Mouse (Mus musculus) forebrain, embryonic 15.5 days (tissue): ENCODE measurements around the gene Pfn1. TPM values are rescaled to one million over a fixed set of nuclear protein-coding genes. Genes with fewer than 3 reads are reported as not detected.
A peak's percentile ranks its signal among the peaks of the same experiment; 100 is the strongest.

ENCODE experiments used
- ATAC-seq: fragments of 200-750 bp; cut with Nextera tagmentation; replicated peaks from 2 replicates; pipeline ENCODE4 v1.8.0; 2017; ENCODE audit warnings: mild to moderate bottlenecking, moderate TSS enrichment, moderate library complexity
- H3K27ac ChIP-seq: fragments of 300-500 bp; sonication (generic); replicated peaks from 2 replicates; pipeline ENCODE4 v1.5.1; 2015; ENCODE audit warnings: mild to moderate bottlenecking, inconsistent platforms
- H3K27me3 ChIP-seq: fragments of 300-500 bp; sonication (generic); 2 replicates; pipeline ENCODE4 v1.6.1; 2015; ENCODE audit warnings: inconsistent platforms
- H3K36me3 ChIP-seq: fragments of 300-500 bp; sonication (generic); 2 replicates; pipeline ENCODE4 v1.6.1; 2015; ENCODE audit warnings: mild to moderate bottlenecking, inconsistent platforms
- H3K4me1 ChIP-seq: fragments of 300-500 bp; sonication (generic); 2 replicates; pipeline ENCODE4 v1.6.1; 2015; ENCODE audit warnings: inconsistent platforms
- H3K4me2 ChIP-seq: fragments of 300-500 bp; sonication (generic); replicated peaks from 2 replicates; pipeline ENCODE4 v1.6.1; 2015; ENCODE audit warnings: mild to moderate bottlenecking, inconsistent platforms
- H3K4me3 ChIP-seq: fragments of 300-500 bp; sonication (generic); 2 replicates; pipeline ENCODE4 v1.5.1; 2015; ENCODE audit warnings: mild to moderate bottlenecking, inconsistent platforms
- H3K9ac ChIP-seq: fragments of 300-500 bp; sonication (generic); replicated peaks from 2 replicates; pipeline ENCODE4 v1.6.1; 2015; ENCODE audit warnings: mild to moderate bottlenecking, inconsistent platforms
- H3K9me3 ChIP-seq: fragments of 300-500 bp; sonication (generic); 2 replicates; pipeline ENCODE4 v1.6.1; 2016; ENCODE audit warnings: inconsistent platforms
- WGBS: fragments of 180-500 bp; shearing (Covaris S2); methylation state at CpG from one replicate; pipeline ENCODE4 v1.1.7; 2015; ENCODE audit warnings: mixed read lengths; 5-methylcytosine and 5-hydroxymethylcytosine counted together
- polyA plus RNA-seq: library from polyadenylated mRNA; unstranded; fragments of >200 nt; fragmentation: Nextera tagmentation; extraction: Ambion mirVana; gene quantifications from 2 replicates; pipeline ENCODE4 v1.2.1, GENCODE M21; 2015

Pfn1 gene
- polyA plus RNA-seq, 1 experiment from 2014 or later = 683 TPM

- Histone ChIP-seq H3K4me1 (peaks cover 57% of the 10 kb centered on the region), H3K4me2 (no peak overlapping the region), H3K27ac (no peak overlapping the region), H3K27me3 (no peaks in the 10 kb centered on the region), H3K4me3 (no peak overlapping the region), H3K9ac (no peak overlapping the region), H3K36me3 (peaks cover 37% of the 10 kb centered on the region), H3K9me3 (no peaks in the 10 kb centered on the region)
- no peak for ATAC-seq
- 84% methylated on average over 12 of the region's 12 CpGs for WGBS
Measured at GRCm38 (mm10) chr11:70650322-70651175, 3.9 kb downstream of the Pfn1 start.

DNA sequence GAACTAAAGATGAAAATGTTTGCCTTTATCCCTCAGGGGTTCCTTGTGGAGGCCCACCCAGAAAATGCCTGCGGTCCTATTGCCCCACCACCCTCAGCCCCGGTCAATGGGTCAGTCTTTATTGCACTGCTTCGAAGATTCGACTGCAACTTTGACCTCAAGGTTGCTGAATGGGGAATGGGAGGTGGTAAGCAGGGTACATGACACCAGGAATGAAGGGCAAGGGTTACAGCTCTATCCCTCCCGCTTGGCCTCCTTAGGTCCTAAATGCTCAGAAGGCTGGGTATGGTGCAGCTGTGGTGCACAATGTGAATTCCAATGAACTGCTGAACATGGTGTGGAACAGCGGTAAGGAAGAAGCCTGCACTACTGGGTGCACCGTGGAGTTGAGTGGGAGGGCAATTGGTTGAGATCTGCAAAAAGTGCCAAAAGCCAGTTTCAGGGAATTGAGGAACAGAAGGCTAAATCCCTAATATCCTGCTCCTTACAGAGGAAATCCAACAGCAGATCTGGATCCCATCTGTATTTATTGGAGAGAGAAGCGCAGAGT, 5.2 kb downstream of the Pfn1 start:
- Histone ChIP-seq H3K36me3 (peaks cover 45% of the 10 kb centered on the region), H3K27me3 (no peaks in the 10 kb centered on the region), H3K4me2 (0 out of 2 replicates have a peak overlapping the region, but pooled peaks have one; percentile 94), H3K4me1 (peaks cover 57% of the 10 kb centered on the region), H3K9me3 (no peaks in the 10 kb centered on the region), H3K9ac (no peak overlapping the region), H3K27ac (no peak overlapping the region), H3K4me3 (peak overlapping the region; percentile 65; the same call in 1 of the 2 replicates)
- 86% methylated on average over 8 of the region's 8 CpGs for WGBS
- no peak for ATAC-seq

GRCm38 (mm10) chr11:70648512-70648911, 5.9 kb downstream of the Pfn1 start:
- Histone ChIP-seq H3K4me1 (peaks cover 56% of the 10 kb centered on the region), H3K9me3 (no peaks in the 10 kb centered on the region), H3K4me3 (peak overlapping the region; percentile 65), H3K36me3 (peaks cover 49% of the 10 kb centered on the region), H3K9ac (no peak overlapping the region), H3K27ac (no peak overlapping the region), H3K27me3 (no peaks in the 10 kb centered on the region), H3K4me2 (peak overlapping the region; percentile 94)
- ATAC-seq = no peak
- WGBS = 87% methylated on average over 4 of the region's 4 CpGs

GRCm38 (mm10) chr11:70647716-70648420, 6.6 kb downstream of the Pfn1 start:
- peak; percentile 3; the same call in 1 of the 2 replicates for ATAC-seq
- WGBS = 5% methylated on average over 28 of the region's 28 CpGs
- Histone ChIP-seq H3K4me2 (peak overlapping the region; percentile 94), H3K36me3 (peaks cover 53% of the 10 kb centered on the region), H3K27ac (peak overlapping the region; percentile 98), H3K4me3 (peak overlapping the region; percentile 65), H3K27me3 (no peaks in the 10 kb centered on the region), H3K4me1 (peaks cover 50% of the 10 kb centered on the region), H3K9ac (peak overlapping the region; percentile 75), H3K9me3 (no peaks in the 10 kb centered on the region)

DNA sequence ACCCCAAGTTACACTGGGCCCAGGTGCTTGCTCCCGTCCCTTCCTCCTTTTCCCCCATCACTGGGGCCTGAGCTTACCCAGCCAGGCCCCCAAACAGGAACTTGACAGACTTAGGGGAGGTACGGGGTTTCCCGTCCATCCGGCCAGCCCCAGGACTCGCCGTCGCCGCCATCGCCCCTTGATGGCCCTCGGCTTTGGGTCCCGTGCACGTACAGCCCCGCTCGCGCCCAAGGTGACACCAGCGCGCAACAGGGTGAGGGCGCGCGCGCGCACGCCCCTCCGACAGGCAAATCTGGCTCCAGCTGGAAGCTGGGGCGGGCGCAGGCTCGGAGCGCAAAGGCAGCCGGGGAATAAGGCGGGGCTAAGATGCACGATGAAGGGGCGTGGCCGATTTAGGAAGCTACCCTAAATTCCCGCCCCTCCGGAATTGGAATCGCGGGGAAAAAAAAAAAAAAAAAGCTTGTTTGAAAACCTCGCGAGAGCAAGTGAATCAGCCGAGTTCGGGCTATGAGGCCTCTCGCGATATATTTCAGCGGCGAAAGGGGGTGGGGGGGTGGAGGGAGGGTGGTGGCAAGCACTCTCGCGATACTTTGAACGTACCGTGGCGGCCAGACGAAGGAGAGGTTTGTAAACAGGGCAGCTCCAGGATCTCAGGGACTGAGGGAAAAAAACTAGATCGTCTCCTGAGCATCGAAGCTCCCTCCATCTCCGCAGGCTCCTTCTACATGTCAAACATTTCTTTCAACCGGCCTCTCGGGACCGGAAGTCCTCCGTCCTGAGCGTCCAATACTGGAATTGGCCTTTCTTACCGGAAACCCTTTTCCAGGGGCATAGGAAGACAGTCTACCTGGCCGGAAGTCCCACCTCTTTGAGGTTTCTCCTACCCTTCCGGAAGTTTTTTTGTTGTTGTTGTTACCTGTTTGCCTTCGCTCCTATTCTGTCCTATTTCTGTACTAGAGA, 7.5 kb downstream of the Pfn1 start, which contains the start of the genes Rnf167 and Slc25a11:
Gene Rnf167, plus strand, starts transcription at position 545 of the 960 bp plus-strand sequence.
Gene Slc25a11, minus strand, starts transcription at position 789 of the 960 bp plus-strand sequence.
- Histone ChIP-seq H3K36me3 (peaks cover 49% of the 10 kb centered on the region), H3K9me3 (no peaks in the 10 kb centered on the region), H3K9ac (peak within 1 kb of the TSS; percentile 87), H3K4me3 (peak within 1 kb of the TSS; percentile 65), H3K27me3 (no peaks in the 10 kb centered on the region), H3K4me1 (peaks cover 41% of the 10 kb centered on the region), H3K27ac (peak within 1 kb of the TSS; percentile 98), H3K4me2 (peak within 1 kb of the TSS; percentile 94)
- WGBS = under 1% methylated on average over 63 of the region's 63 CpGs
- peak; percentile 93 for ATAC-seq

DNA sequence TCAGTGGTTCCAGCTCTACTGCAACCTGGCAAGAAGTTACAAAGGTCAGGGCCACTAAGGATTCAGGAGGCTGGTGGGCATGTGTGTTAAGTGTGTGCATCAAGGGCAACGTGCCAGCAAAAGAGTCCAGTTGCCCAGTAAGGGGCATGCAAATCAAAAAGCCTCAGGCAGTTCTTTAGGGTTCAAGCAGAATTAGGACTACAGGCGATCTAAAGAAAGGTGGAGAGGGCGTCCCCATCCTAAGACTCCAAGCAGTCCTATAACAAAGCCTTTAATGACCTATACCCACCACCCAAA, 8.2 kb downstream of the Pfn1 start:
- peaks cover 42% of the 10 kb centered on the region for H3K36me3 ChIP-seq
- 8% methylated on average over 3 of the region's 3 CpGs for WGBS

GRCm38 (mm10) chr11:70645461-70646258, 8.8 kb downstream of the Pfn1 start:
- H3K9me3 ChIP-seq = no peaks in the 10 kb centered on the region
- peak overlapping the region; percentile 87 for H3K9ac ChIP-seq
- WGBS = 89% methylated on average over 12 of the region's 12 CpGs
- no peaks in the 10 kb centered on the region for H3K27me3 ChIP-seq
- peak overlapping the region; percentile 65 for H3K4me3 ChIP-seq
- peaks cover 36% of the 10 kb centered on the region for H3K36me3 ChIP-seq
- peak overlapping the region; percentile 75 for H3K4me2 ChIP-seq
- peaks cover 37% of the 10 kb centered on the region for H3K4me1 ChIP-seq
- no peak for ATAC-seq
- no peak overlapping the region for H3K27ac ChIP-seq

More for the DNA sequence above, 8.2 kb downstream of the Pfn1 start:
- Histone ChIP-seq H3K9me3 (no peaks in the 10 kb centered on the region), H3K4me3 (peak overlapping the region; percentile 65), H3K9ac (peak overlapping the region; percentile 87), H3K4me1 (peaks cover 37% of the 10 kb centered on the region), H3K27me3 (no peaks in the 10 kb centered on the region), H3K4me2 (peak overlapping the region; percentile 75), H3K27ac (peak overlapping the region; percentile 98)
- ATAC-seq = no peak

DNA sequence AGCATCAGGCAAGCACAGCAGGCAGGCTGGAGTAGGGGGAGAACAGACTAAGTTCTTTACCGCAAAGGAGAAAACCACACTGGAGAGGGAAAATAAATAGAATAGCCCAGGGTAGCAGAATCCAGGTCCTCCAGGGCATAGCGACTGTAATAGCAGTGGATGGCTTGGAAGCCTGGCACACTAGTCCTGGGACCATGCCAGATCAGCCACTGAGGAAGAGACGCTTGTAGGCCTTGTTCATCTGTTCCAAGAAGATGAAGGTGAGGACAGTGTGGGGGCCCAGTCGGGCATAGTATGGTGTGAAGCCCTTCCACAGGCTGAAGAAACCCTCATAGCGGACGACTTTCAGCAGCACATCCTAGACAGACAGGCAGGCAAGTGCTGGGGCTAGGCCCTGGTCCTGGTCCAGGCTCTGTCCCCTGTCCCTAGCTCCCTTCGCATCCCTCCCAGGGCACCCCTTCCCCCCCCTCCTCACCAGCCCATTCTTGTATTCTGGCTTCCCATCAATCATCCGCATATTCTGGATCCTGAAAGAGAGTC, 9.8 kb downstream of the Pfn1 start:
- WGBS = 95% methylated on average over 8 of the region's 8 CpGs
- ATAC-seq = no peak
- no peak overlapping the region for H3K4me2 ChIP-seq

GRCm38 (mm10) chr11:70643051-70643450, 11.4 kb downstream of the Pfn1 start:
- Histone ChIP-seq H3K9me3 (no peaks in the 10 kb centered on the region), H3K9ac (no peak overlapping the region), H3K27ac (no peak overlapping the region), H3K4me1 (peaks cover 19% of the 10 kb centered on the region), H3K27me3 (no peaks in the 10 kb centered on the region), H3K4me3 (no peak overlapping the region), H3K36me3 (peaks cover 17% of the 10 kb centered on the region), H3K4me2 (no peak overlapping the region)
- WGBS = 90% methylated on average over 6 of the region's 6 CpGs
- ATAC-seq = no peak

More for the DNA sequence above, 9.8 kb downstream of the Pfn1 start:
- Histone ChIP-seq H3K9me3 (no peaks in the 10 kb centered on the region), H3K4me3 (no peak overlapping the region), H3K27me3 (no peaks in the 10 kb centered on the region), H3K9ac (no peak overlapping the region), H3K27ac (no peak overlapping the region), H3K36me3 (peaks cover 26% of the 10 kb centered on the region), H3K4me1 (peaks cover 35% of the 10 kb centered on the region)

- no peak for ATAC-seq
- Histone ChIP-seq H3K9me3 (no peaks in the 10 kb centered on the region), H3K9ac (no peak overlapping the region), H3K4me1 (peaks cover 13% of the 10 kb centered on the region), H3K27ac (no peak overlapping the region), H3K27me3 (no peaks in the 10 kb centered on the region), H3K4me2 (no peak overlapping the region), H3K36me3 (peaks cover 17% of the 10 kb centered on the region), H3K4me3 (no peak overlapping the region)
- WGBS = 84% methylated on average over 7 of the region's 7 CpGs
Measured at GRCm38 (mm10) chr11:70641241-70641640, 13.2 kb downstream of the Pfn1 start.
